Mouse (Mus musculus): Measurements from ENCODE around the gene A630095N17Rik. TPM values are rescaled to one million over a fixed set of nuclear protein-coding genes. Genes with fewer than 3 reads are reported as not detected.

Gene A630095N17Rik
- total and polyA plus RNA-seq, 3 experiments: 0.30 to 0.74 (median 0.74) TPM

DNA sequence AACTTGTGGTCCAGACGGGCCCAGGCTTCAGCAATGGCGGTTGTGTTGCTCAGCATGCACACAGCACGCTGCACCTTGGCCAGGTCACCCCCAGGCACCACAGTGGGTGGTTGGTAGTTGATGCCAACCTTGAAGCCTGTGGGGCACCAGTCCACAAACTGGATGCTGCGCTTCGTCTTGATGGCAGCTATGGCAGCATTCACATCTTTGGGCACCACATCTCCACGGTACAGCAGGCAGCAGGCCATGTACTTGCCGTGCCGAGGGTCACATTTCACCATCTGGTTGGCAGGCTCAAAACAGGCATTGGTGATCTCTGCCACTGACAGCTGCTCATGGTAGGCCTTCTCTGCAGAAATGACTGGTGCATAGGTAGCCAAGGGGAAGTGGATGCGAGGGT is 16.1 kb downstream of the A630095N17Rik start:
- TF ChIP-seq EP300 (IDR thresholded peaks at IDR 0.05; ENCODE audit: low read length) (no peak), ZNF384 (IDR thresholded peaks at IDR 0.05; ENCODE audit: low read depth, low read length) (no peak), ELF1 (IDR thresholded peaks at IDR 0.05; ENCODE audit: low read depth, low read length) (no peak), SIN3A (IDR thresholded peaks at IDR 0.05; ENCODE audit: low read length) (no peak), ETS1 (conservative IDR thresholded peaks at IDR 0.05; ENCODE audit: low read depth, low read length) (no peak), POLR2AphosphoS2 (IDR thresholded peaks at IDR 0.05; ENCODE audit: low read depth, low read length) (no peak; the same call in 1 of the 2 replicates), KAT2A (IDR thresholded peaks at IDR 0.05; ENCODE audit: insufficient replicate concordance, low read length) (no peak), MYC (IDR thresholded peaks at IDR 0.05; ENCODE audit: low read depth, low read length) (no peak), NRF1 (IDR thresholded peaks at IDR 0.05; ENCODE audit: low read depth, low read length) (no peak), USF2 (conservative IDR thresholded peaks at IDR 0.05; ENCODE audit: low read depth, low read length) (no peak), ZKSCAN1 (IDR thresholded peaks at IDR 0.05; ENCODE audit: borderline replicate concordance, low read depth, low read length) (no peak), NELFE (IDR thresholded peaks at IDR 0.05; ENCODE audit: low read depth, low read length) (no peak), MAFK (IDR thresholded peaks at IDR 0.05; ENCODE audit: insufficient replicate concordance, low read length) (no peak)
- Histone ChIP-seq H3K9ac (ENCODE audit: insufficient read depth, low read depth) (no peak overlapping the region), H3K9me3 (replicated peaks; ENCODE audit: low read length) (peaks cover 2% of the 10 kb centered on the region), H3K27me3 (replicated peaks) (no peaks in the 10 kb centered on the region), H3K79me2 (replicated peaks; ENCODE audit: control insufficient read depth, extremely low read depth, insufficient read depth, poor library complexity, severe bottlenecking) (peaks cover 47% of the 10 kb centered on the region), H3K4me3 (replicated peaks in 1 of 3; ENCODE audit: low read depth in 2 of 3, low read length in 2 of 3, poor library complexity in 1 of 3) (no peak overlapping the region), H3K27ac (ENCODE audit: insufficient read depth, low read depth) (no peak overlapping the region), H3K36me3 (replicated peaks in 1 of 2; ENCODE audit: control insufficient read depth in 1 of 2, insufficient read depth in 1 of 2, low read length in 1 of 2) (peaks cover 47 to 61% of the 10 kb centered on the region in 2 experiments), H3K4me1 (ENCODE audit: control insufficient read depth in 1 of 2, insufficient read depth in 2 of 2) (peaks cover 24 to 70% of the 10 kb centered on the region in 2 experiments), H3K4me2 (ENCODE audit: insufficient read depth, low read depth, poor library complexity, severe bottlenecking) (no peak overlapping the region)
- no peak for DNase-seq (ENCODE audit: extremely low read depth)
- dilution Hi-C loops (cut with MboI; ENCODE audit: extremely low pct_ligation_motif_present, extremely low pct_unique_long_range_greater_than_20kb, low sequenced_read_pairs) (no loop called here), in situ Hi-C loops (cut with MboI; ENCODE audit: low pct_ligation_motif_present, low pct_unique_long_range_greater_than_20kb, low sequenced_read_pairs) (no loop called here)

DNA sequence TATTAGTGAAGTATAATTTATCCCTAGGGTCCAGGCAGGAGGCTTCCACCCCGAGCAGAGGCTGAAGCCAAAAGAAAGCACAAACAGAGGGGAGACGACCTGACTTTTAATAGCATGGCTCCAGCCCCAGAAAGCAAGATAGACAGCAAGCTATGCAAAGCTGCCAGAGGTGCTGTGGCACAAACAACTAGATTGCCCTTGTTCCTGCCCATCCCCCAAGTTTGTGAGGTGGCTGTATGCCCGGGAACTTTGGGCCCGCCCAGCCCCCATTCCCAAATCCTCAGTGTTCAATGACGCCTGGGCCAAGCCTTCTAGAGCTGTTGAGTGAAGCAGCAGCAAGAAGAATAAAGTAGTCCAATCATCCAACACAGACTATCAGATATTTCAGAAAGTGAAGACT is 17.0 kb downstream of the A630095N17Rik start:
- in situ Hi-C loops (cut with MboI; ENCODE audit: low pct_ligation_motif_present, low pct_unique_long_range_greater_than_20kb, low sequenced_read_pairs): no loop called here
- Histone ChIP-seq H3K79me2 (replicated peaks; ENCODE audit: control insufficient read depth, extremely low read depth, insufficient read depth, poor library complexity, severe bottlenecking) (peaks cover 48% of the 10 kb centered on the region), H3K9ac (ENCODE audit: insufficient read depth, low read depth) (no peak overlapping the region), H3K4me2 (ENCODE audit: insufficient read depth, low read depth, poor library complexity, severe bottlenecking) (no peak overlapping the region), H3K9me3 (replicated peaks; ENCODE audit: low read length) (peaks cover 2% of the 10 kb centered on the region), H3K27ac (ENCODE audit: insufficient read depth, low read depth) (no peak overlapping the region), H3K4me3 (replicated peaks in 1 of 3; ENCODE audit: low read depth in 2 of 3, low read length in 2 of 3, poor library complexity in 1 of 3) (no peak overlapping the region), H3K36me3 (replicated peaks in 1 of 2; ENCODE audit: control insufficient read depth in 1 of 2, insufficient read depth in 1 of 2, low read length in 1 of 2) (peaks cover 47 to 61% of the 10 kb centered on the region in 2 experiments), H3K4me1 (ENCODE audit: control insufficient read depth in 1 of 2, insufficient read depth in 2 of 2) (peaks cover 24 to 75% of the 10 kb centered on the region in 2 experiments), H3K27me3 (replicated peaks) (no peaks in the 10 kb centered on the region)
- dilution Hi-C loops (cut with MboI; ENCODE audit: extremely low pct_ligation_motif_present, extremely low pct_unique_long_range_greater_than_20kb, low sequenced_read_pairs): no loop called here
- TF ChIP-seq SIN3A (IDR thresholded peaks at IDR 0.05; ENCODE audit: low read length) (no peak), CHD2 (IDR thresholded peaks at IDR 0.05; ENCODE audit: low read length) (peak; percentile 32; the same call in 1 of the 2 replicates)
- DNase-seq (ENCODE audit: extremely low read depth): no peak

DNA sequence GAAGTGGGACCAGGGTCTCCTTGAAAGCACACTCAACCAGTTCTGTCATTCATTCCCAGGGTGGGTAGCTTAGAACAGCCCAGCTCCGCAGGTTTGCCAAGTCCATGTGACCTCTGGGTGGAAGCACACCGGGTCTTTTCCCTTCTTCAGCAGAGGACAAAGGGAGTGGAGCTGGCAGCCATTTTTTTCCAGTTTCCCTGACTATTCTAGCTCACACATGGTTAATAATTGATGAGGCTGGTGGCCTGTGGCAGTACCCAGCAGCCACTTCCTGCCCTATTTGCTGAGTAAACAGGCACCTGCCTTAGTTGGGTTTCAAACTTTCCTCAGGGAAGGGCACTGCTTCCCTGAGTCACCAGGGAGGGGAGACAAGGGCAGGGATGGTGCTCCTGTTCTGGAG is 17.5 kb downstream of the A630095N17Rik start:
- no peak overlapping the region for H3K4me3 ChIP-seq (replicated peaks in 1 of 3; ENCODE audit: low read depth in 2 of 3, low read length in 2 of 3, poor library complexity in 1 of 3)
- H3K9ac ChIP-seq (ENCODE audit: insufficient read depth, low read depth): no peak overlapping the region
- no peaks in the 10 kb centered on the region for H3K9me3 ChIP-seq (replicated peaks; ENCODE audit: low read length)
- H3K4me1 ChIP-seq (ENCODE audit: control insufficient read depth in 1 of 2, insufficient read depth in 2 of 2): peaks cover 24 to 78% of the 10 kb centered on the region in 2 experiments
- H3K36me3 ChIP-seq (replicated peaks in 1 of 2; ENCODE audit: control insufficient read depth in 1 of 2, insufficient read depth in 1 of 2, low read length in 1 of 2): peaks cover 47 to 61% of the 10 kb centered on the region in 2 experiments
- no peaks in the 10 kb centered on the region for H3K27me3 ChIP-seq (replicated peaks)
- H3K4me2 ChIP-seq (ENCODE audit: insufficient read depth, low read depth, poor library complexity, severe bottlenecking): no peak overlapping the region
- in situ Hi-C loops (cut with MboI; ENCODE audit: low pct_ligation_motif_present, low pct_unique_long_range_greater_than_20kb, low sequenced_read_pairs): no loop called here
- dilution Hi-C loops (cut with MboI; ENCODE audit: extremely low pct_ligation_motif_present, extremely low pct_unique_long_range_greater_than_20kb, low sequenced_read_pairs): no loop called here
- 0 out of 2 replicates have a peak, but pooled peaks have one; percentile 22 for TF ChIP-seq POLR2AphosphoS2 (IDR thresholded peaks at IDR 0.05; ENCODE audit: low read depth, low read length)
- no peak for TF ChIP-seq POLR2A (IDR thresholded peaks at IDR 0.05; ENCODE audit: low read depth, low read length)
- no peak for DNase-seq (ENCODE audit: extremely low read depth)
- peaks cover 48% of the 10 kb centered on the region for H3K79me2 ChIP-seq (replicated peaks; ENCODE audit: control insufficient read depth, extremely low read depth, insufficient read depth, poor library complexity, severe bottlenecking)
- no peak overlapping the region for H3K27ac ChIP-seq (ENCODE audit: insufficient read depth, low read depth)
